Mouse (Mus musculus) NIH3T3 (cell line): Measurements from ENCODE around the gene Bhmt.

Experiments used
- DNase-seq: peaks from one replicate; pipeline ENCODE4 v3.0.0-alpha.2; 2012; ENCODE audit warnings: low read depth

The Bhmt gene

GRCm38 (mm10) chr13:93637282-93638245 lies at the start of gene Bhmt:
Bhmt (minus strand) TSS chr13:93637961.
- no peak for DNase-seq

GRCm38 (mm10) chr13:93687321-93687720 lies 49.6 kb upstream of the Bhmt start:
- DNase-seq = no peak

- DNase-seq = no peak
Measured at GRCm38 (mm10) chr13:93685226-93685625, 47.5 kb upstream of the Bhmt start.

GRCm38 (mm10) chr13:93683336-93683735 lies 45.6 kb upstream of the Bhmt start:
- peak; percentile 3 for DNase-seq

DNA sequence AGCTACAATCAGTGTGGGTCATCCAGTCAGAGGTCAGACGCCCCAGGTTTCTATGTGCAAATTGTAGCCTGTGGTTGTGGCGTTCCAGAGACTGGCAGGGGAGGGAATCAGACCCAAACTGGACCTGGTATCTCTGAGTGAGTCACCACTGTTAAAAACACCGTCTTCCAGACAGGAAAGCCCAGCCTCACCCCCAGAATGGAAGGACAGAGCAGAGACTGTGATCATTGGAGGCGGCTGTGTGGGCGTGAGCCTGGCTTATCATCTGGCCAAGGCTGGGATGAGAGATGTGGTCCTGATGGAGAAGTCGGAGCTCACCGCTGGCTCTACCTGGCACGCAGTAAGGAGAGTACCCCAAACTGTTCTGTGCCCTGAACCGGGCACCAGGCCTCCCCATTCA lies 39.1 kb upstream of the Bhmt start:
- DNase-seq = no peak

GRCm38 (mm10) chr13:93674131-93674561 lies 36.4 kb upstream of the Bhmt start, which contains the start of the genes Bhmt2 and Dmgdh:
Bhmt2 (minus strand) TSS chr13:93674302.
Dmgdh (plus strand) TSS chr13:93674433.
- no peak for DNase-seq

GRCm38 (mm10) chr13:93673296-93673695 lies 35.5 kb upstream of the Bhmt start:
- no peak for DNase-seq

GRCm38 (mm10) chr13:93672371-93672770 lies 34.6 kb upstream of the Bhmt start:
- DNase-seq = no peak

DNA sequence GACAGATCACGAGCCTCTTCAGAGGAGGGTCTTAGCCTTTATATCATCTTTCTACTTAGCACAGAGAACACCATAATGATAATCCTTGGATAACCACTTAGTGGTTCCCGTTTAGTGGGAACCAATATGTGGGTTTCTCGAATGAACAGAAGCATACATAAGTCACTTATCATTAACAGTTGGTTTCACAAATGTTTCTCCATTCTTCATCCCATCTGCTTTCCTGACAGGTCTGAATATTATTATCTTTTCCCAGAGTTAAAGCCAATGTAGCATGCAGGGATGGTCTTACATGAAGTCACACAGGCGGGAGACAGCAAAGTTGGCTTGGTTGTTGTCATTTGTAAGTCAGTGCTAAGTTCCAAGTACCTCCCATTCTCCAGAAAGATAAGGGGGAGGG lies 29.8 kb upstream of the Bhmt start:
- DNase-seq = no peak

- no peak for DNase-seq
Measured at GRCm38 (mm10) chr13:93657941-93658340, 20.2 kb upstream of the Bhmt start.

DNA sequence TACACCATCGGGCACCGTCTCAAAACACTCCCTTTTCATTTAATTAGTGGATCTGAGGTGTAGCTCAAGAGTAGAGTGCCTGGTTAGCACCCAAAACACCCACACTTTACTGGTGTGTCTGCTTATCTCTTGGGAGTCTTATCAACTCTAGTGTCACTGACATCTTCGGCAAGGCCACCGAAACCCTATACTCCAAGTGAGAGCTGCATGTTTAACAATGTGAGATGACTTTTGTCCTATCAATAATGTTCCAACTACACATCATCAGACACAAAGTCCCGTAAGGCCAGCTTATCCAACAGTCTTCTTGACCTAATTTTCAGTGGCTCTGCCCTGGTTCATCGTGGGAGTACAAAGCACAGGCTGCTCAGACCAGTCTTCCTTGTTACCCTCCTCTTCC lies 15.6 kb upstream of the Bhmt start:
- no peak for DNase-seq

DNA sequence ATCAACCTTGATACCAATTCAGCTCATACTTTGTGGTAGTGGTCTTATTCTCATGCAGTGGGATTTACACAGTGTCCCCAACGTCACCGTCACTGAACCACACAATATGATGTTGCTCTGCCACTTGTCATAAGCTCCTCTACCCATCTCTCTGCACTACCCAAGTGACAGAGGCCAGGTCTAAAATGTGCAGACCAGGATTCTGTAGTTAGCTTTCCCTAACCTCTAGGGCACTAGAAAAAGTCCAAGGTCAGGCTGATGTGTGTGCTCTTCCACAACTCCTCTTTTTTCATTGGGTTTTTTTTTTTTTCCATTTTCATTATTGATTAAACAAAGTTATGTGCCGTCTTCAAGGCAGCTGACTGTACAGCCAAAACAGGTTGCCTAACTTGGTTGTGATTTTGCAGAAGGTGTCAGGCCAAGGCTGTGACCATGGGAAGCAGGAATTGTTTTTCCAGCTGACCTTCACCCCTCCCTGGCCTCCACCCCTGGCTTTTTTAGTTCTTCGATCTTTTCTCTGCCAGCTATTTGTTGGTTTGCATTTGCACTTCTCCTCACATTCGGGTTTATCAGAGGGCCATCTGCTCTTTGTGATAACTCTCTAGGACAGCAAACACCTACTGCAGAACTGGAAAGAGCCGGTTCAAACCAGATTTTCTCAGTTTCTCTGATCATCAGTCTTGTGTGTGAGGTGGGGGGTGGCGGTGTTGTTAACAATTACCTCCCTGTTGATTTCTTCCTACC lies 10.8 kb upstream of the Bhmt start:
- DNase-seq = no peak

DNA sequence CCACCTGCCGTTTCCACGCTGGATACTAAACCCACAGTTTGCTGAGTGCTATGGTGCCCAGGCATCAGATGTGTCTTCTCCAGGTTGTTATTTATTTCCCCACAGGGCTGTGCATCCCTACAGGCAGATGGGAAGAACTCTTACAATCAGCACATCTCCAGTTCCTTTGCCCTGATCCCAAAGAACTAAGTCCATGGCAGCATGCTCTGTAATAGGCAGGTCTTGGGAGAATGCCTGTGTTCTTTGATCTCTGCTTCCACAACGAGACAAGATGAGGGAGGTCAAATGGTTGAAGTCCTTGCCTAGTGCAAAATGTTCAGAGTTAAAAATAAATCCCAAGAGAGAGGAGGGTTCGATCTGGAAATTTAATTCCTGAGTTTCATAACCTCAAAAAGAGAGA lies 1.9 kb upstream of the Bhmt start:
- DNase-seq = no peak

DNA sequence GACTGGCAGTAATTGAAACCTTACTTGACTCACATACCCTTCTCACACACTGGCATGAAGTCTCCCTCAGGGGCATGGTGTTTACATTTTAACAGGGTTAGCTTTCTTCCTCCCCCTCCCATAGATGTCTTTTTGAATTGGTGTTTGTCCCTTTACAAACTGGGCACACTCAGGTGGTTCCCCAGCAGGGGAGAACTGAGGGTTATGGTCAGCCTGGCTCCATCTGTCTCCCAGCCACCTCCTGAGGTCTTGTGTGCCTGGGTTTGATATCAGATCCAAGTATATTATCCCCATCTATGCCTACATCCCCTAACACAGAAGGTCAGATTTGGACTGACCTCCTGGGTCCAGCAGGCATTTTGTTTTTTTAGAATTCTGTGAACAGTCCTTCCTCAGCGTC lies 1.2 kb downstream of the Bhmt start:
- DNase-seq = no peak

DNA sequence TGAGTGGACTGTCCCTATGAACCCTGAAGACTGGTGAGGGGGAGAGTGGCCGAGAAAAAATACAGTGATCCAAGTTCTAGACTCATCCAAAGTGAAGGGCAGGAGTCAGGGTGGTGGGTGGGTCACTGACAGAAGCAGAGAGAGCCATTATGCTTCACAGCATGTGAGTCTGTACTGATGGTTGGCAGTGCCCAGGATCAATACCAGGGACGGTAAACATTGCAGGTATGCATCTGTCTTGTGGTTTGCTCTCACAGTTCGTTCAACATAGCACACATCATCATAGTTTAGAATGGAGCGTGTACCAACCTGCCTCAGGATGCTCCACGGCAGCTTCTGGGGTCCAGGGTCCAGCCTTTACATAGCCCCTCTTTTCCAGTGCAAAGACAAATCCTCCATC lies 4.8 kb downstream of the Bhmt start:
- no peak for DNase-seq

DNA sequence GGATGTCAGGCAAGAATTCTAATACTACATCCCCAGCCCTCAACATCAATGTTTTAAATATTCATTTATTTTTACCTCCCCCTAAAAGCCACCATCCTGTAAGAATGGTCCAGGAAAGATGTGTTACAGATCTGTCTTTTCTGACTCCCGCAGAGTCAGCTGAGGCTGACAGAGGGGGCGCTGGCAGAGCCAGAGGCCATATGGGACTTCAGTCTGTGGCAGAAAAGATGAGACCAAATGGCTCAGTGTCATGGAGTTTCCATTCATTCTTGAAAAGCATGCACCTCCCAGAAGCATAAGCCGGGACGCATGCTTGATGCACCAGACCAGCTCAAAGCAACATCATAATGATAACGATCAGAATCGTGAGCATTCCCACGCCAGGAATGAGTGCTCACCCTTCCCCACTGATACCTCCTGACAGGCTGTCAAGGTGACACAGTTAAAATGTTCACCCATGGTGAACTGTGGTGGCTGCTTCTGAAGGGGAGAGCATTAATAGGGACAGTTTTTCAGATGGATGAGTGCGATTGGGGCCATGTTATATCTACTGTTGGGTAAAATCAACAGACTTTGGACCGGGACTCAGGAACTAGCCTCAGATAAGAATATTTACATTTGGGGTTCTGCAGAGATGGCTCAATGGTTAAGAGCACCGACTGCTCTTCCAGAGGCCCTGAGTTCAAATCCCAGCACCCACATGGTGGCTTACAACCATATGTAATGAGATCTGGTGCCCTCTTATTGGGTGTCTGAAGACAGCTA lies 6.6 kb downstream of the Bhmt start:
- DNase-seq = no peak

GRCm38 (mm10) chr13:93628861-93629260 lies 8.9 kb downstream of the Bhmt start:
- no peak for DNase-seq

- DNase-seq = no peak
Measured at GRCm38 (mm10) chr13:93614361-93614948, 23.3 kb downstream of the Bhmt start.

GRCm38 (mm10) chr13:93613771-93614170 lies 24.0 kb downstream of the Bhmt start:
- DNase-seq = no peak

GRCm38 (mm10) chr13:93612660-93613607 lies 24.8 kb downstream of the Bhmt start:
- DNase-seq = peak; percentile 85

DNA sequence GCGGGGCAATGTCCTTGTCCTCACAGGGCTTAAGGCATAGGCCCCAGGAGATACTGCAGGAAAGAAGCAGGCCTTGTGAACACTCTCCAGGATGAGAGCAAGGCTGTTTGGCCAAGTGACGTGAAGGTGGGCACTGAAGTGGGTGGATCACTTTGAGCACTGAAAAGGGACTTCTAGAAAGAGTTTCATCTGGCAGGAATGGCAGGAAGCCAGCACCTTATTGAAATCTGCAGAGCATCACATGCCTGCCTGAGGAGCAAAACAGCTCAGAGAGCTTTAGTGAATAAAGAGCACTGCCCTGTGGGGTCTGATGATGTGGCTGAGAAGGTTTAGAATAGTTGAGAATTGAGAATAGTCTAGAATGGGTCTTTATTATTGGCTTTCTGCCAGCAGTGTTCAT lies 29.3 kb downstream of the Bhmt start:
- no peak for DNase-seq
